Mouse (Mus musculus): ENCODE measurements around the gene Cmtm6. TPM values are rescaled to one million over a fixed set of nuclear protein-coding genes. Genes with fewer than 3 reads are reported as not detected.

Gene Cmtm6
- polyA plus RNA-seq, 1 experiment from 2014 or later: 15.0 TPM

- no peaks in the 10 kb centered on the region for H3K4me1 ChIP-seq (ENCODE audit: control insufficient read depth, insufficient read depth, low read length)
- no peaks in the 10 kb centered on the region for H3K9me3 ChIP-seq (ENCODE audit: control insufficient read depth, low read length)
- H3K27me3 ChIP-seq (ENCODE audit: control insufficient read depth, insufficient read depth, low read length): no peaks in the 10 kb centered on the region
- 94% methylated on average over 9 of the region's 9 CpGs for WGBS
- no peak overlapping the region for H3K27ac ChIP-seq (ENCODE audit: low read depth, low read length)
- H3K4me3 ChIP-seq (ENCODE audit: low read depth, low read length): no peak overlapping the region
- H3K4me2 ChIP-seq (ENCODE audit: low read depth, low read length): no peak overlapping the region
- no peaks in the 10 kb centered on the region; the same call in 1 of the 2 replicates for H3K36me3 ChIP-seq (ENCODE audit: control insufficient read depth, insufficient read depth, low read length)
- ATAC-seq (ENCODE audit: low read depth): no peak
- no peak overlapping the region for H3K9ac ChIP-seq (replicated peaks; ENCODE audit: low read depth, low read length)
Observed at GRCm38 (mm10) chr9:114740336-114740735, 9.4 kb downstream of the Cmtm6 start.

DNA sequence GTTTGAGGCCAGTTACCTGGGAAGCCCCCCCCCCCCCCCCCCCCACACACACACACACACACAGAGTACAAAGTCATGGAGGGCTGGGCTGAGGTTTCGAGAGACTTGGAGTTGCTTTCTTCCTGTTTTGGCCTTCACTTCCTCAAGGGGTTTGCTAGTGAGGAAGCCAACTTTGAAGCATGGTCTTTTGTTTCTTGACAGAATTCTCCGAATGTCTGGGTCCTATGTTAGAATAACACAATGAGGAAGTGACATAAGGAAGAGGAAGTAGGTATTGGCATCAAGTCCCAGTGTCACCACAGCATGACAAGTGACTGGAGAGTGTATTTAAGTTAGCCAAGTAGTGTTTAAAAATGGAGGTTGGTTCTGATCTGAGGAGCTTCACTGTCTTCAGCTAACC lies 11.8 kb downstream of the Cmtm6 start:
- H3K27me3 ChIP-seq (ENCODE audit: control insufficient read depth, insufficient read depth, low read length): no peaks in the 10 kb centered on the region
- no peak overlapping the region for H3K4me3 ChIP-seq (ENCODE audit: low read depth, low read length)
- no peaks in the 10 kb centered on the region for H3K9me3 ChIP-seq (ENCODE audit: control insufficient read depth, low read length)
- ATAC-seq (ENCODE audit: low read depth): no peak
- no peak overlapping the region for H3K27ac ChIP-seq (ENCODE audit: low read depth, low read length)
- no peak overlapping the region for H3K9ac ChIP-seq (replicated peaks; ENCODE audit: low read depth, low read length)
- H3K36me3 ChIP-seq (ENCODE audit: control insufficient read depth, insufficient read depth, low read length): no peaks in the 10 kb centered on the region; the same call in 1 of the 2 replicates
- WGBS: 87% methylated on average over 2 of the region's 2 CpGs
- no peak overlapping the region for H3K4me2 ChIP-seq (ENCODE audit: low read depth, low read length)
- no peaks in the 10 kb centered on the region for H3K4me1 ChIP-seq (ENCODE audit: control insufficient read depth, insufficient read depth, low read length)

- H3K27me3 ChIP-seq (ENCODE audit: control insufficient read depth, insufficient read depth, low read length): no peaks in the 10 kb centered on the region
Observed at GRCm38 (mm10) chr9:114745163-114745562, 14.2 kb downstream of the Cmtm6 start.

DNA sequence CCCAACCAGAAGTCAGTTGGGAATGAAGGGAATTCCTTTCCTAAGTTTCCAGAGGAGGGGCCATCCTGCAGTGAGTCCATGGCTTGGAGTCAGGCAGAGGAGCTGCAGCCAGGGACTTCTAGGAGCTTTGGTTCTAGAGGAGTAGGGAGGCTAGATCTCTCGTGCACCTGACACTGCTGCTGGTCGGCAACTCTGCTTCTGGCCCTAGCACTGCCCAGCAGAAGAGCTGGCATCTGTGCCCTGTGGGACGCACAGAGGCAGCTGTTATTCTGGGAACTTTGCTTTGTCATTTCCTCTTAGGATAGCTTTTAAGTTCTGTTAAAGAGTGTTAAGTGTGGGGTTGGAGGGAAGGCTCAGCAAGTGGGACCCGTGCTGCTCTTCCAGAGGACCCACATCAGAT lies 14.7 kb downstream of the Cmtm6 start:
- H3K4me2 ChIP-seq (ENCODE audit: low read depth, low read length): no peak overlapping the region
- 86% methylated on average over 4 of the region's 4 CpGs for WGBS
- no peaks in the 10 kb centered on the region; the same call in 1 of the 2 replicates for H3K36me3 ChIP-seq (ENCODE audit: control insufficient read depth, insufficient read depth, low read length)
- H3K27me3 ChIP-seq (ENCODE audit: control insufficient read depth, insufficient read depth, low read length): no peaks in the 10 kb centered on the region
- H3K27ac ChIP-seq (ENCODE audit: low read depth, low read length): no peak overlapping the region
- no peak overlapping the region for H3K9ac ChIP-seq (replicated peaks; ENCODE audit: low read depth, low read length)
- H3K9me3 ChIP-seq (ENCODE audit: control insufficient read depth, low read length): no peaks in the 10 kb centered on the region
- no peak for ATAC-seq (ENCODE audit: low read depth)
- no peak overlapping the region for H3K4me3 ChIP-seq (ENCODE audit: low read depth, low read length)
- H3K4me1 ChIP-seq (ENCODE audit: control insufficient read depth, insufficient read depth, low read length): no peaks in the 10 kb centered on the region

More at GRCm38 (mm10) chr9:114745163-114745562, 14.2 kb downstream of the Cmtm6 start:
- H3K27ac ChIP-seq (ENCODE audit: low read depth, low read length): no peak overlapping the region
- no peak for ATAC-seq (ENCODE audit: low read depth)
- no peaks in the 10 kb centered on the region for H3K4me1 ChIP-seq (ENCODE audit: control insufficient read depth, insufficient read depth, low read length)
- no peaks in the 10 kb centered on the region; the same call in 1 of the 2 replicates for H3K36me3 ChIP-seq (ENCODE audit: control insufficient read depth, insufficient read depth, low read length)
- no peak overlapping the region for H3K4me2 ChIP-seq (ENCODE audit: low read depth, low read length)
- H3K9me3 ChIP-seq (ENCODE audit: control insufficient read depth, low read length): no peaks in the 10 kb centered on the region
- 87% methylated on average over 4 of the region's 4 CpGs for WGBS
- no peak overlapping the region for H3K4me3 ChIP-seq (ENCODE audit: low read depth, low read length)
- no peak overlapping the region for H3K9ac ChIP-seq (replicated peaks; ENCODE audit: low read depth, low read length)

DNA sequence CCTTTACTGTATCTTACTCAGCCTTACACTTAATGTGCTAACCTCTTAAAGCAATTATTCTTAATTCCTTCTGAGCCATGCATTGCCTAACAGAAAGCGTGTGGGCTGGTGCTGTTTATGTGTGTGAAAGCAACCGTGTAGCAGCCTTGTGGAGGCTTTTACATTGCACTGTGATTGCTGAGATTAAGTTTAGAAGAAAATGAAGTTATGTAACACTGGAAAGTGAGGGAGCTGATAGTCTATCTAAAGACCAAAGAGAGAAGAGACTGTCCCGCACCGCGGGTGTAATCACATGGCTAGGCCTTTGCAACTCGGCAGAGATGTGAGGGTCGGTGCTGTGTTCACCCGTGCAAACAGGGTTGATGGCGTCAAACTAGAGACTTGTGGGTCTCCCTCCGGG lies 16.1 kb downstream of the Cmtm6 start:
- H3K36me3 ChIP-seq (ENCODE audit: control insufficient read depth, insufficient read depth, low read length): no peaks in the 10 kb centered on the region; the same call in 1 of the 2 replicates
- ATAC-seq (ENCODE audit: low read depth): no peak
- no peaks in the 10 kb centered on the region; the same call in 1 of the 2 replicates for H3K4me1 ChIP-seq (ENCODE audit: control insufficient read depth, insufficient read depth, low read length)
- no peak overlapping the region for H3K4me2 ChIP-seq (ENCODE audit: low read depth, low read length)
- no peak overlapping the region for H3K27ac ChIP-seq (ENCODE audit: low read depth, low read length)
- H3K9ac ChIP-seq (replicated peaks; ENCODE audit: low read depth, low read length): no peak overlapping the region
- H3K27me3 ChIP-seq (ENCODE audit: control insufficient read depth, insufficient read depth, low read length): no peaks in the 10 kb centered on the region
- H3K9me3 ChIP-seq (ENCODE audit: control insufficient read depth, low read length): no peaks in the 10 kb centered on the region
- 82% methylated on average over 10 of the region's 10 CpGs for WGBS
- no peak overlapping the region for H3K4me3 ChIP-seq (ENCODE audit: low read depth, low read length)

DNA sequence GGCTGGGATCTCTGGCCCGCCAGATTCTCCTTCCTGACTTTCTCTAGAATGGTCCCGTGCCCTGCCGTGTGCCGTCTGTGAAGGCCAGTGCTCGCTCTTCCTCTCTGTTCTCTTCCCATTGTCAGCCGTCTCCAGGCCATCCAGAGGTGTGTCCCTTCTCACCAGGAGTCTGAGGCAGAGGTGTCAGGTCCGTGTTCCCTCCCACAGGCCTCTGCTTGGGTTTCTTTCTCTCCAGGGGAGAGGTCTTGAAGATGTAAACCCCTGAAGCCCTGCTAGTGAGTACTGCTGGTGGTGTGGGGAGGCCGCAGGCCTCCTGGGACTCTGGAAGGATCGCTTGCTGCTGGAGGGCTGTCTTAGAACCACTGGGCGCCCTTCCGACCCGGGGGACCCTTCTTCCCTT lies 16.6 kb downstream of the Cmtm6 start:
- Histone ChIP-seq H3K9ac (replicated peaks; ENCODE audit: low read depth, low read length) (no peak overlapping the region), H3K4me3 (ENCODE audit: low read depth, low read length) (no peak overlapping the region), H3K4me2 (ENCODE audit: low read depth, low read length) (no peak overlapping the region), H3K27me3 (ENCODE audit: control insufficient read depth, insufficient read depth, low read length) (no peaks in the 10 kb centered on the region), H3K4me1 (ENCODE audit: control insufficient read depth, insufficient read depth, low read length) (peaks cover 3% of the 10 kb centered on the region; the same call in 1 of the 2 replicates), H3K9me3 (ENCODE audit: control insufficient read depth, low read length) (no peaks in the 10 kb centered on the region), H3K27ac (ENCODE audit: low read depth, low read length) (no peak overlapping the region), H3K36me3 (ENCODE audit: control insufficient read depth, insufficient read depth, low read length) (no peaks in the 10 kb centered on the region; the same call in 1 of the 2 replicates)
- 86% methylated on average over 12 of the region's 12 CpGs for WGBS
- no peak for ATAC-seq (ENCODE audit: low read depth)

- H3K9ac ChIP-seq (replicated peaks; ENCODE audit: low read depth, low read length): no peak overlapping the region
- H3K9me3 ChIP-seq (ENCODE audit: control insufficient read depth, low read length): no peaks in the 10 kb centered on the region
- no peak overlapping the region for H3K27ac ChIP-seq (ENCODE audit: low read depth, low read length)
- no peak overlapping the region for H3K4me3 ChIP-seq (ENCODE audit: low read depth, low read length)
- H3K27me3 ChIP-seq (ENCODE audit: control insufficient read depth, insufficient read depth, low read length): no peaks in the 10 kb centered on the region
- H3K4me2 ChIP-seq (ENCODE audit: low read depth, low read length): no peak overlapping the region
- H3K36me3 ChIP-seq (ENCODE audit: control insufficient read depth, insufficient read depth, low read length): no peaks in the 10 kb centered on the region; the same call in 1 of the 2 replicates
- WGBS: 76% methylated on average over 3 of the region's 3 CpGs
- no peak for ATAC-seq (ENCODE audit: low read depth)
- H3K4me1 ChIP-seq (ENCODE audit: control insufficient read depth, insufficient read depth, low read length): peaks cover 3% of the 10 kb centered on the region; the same call in 1 of the 2 replicates
Observed at GRCm38 (mm10) chr9:114751582-114751981, 20.7 kb downstream of the Cmtm6 start.

GRCm38 (mm10) chr9:114752311-114752710 lies 21.4 kb downstream of the Cmtm6 start:
- Histone ChIP-seq H3K4me3 (ENCODE audit: low read depth, low read length) (no peak overlapping the region), H3K9ac (replicated peaks; ENCODE audit: low read depth, low read length) (no peak overlapping the region), H3K27ac (ENCODE audit: low read depth, low read length) (peak overlapping the region; percentile 57; the same call in 1 of the 2 replicates), H3K4me2 (ENCODE audit: low read depth, low read length) (peak overlapping the region; percentile 59), H3K27me3 (ENCODE audit: control insufficient read depth, insufficient read depth, low read length) (no peaks in the 10 kb centered on the region), H3K4me1 (ENCODE audit: control insufficient read depth, insufficient read depth, low read length) (peaks cover 3% of the 10 kb centered on the region; the same call in 1 of the 2 replicates), H3K9me3 (ENCODE audit: control insufficient read depth, low read length) (no peaks in the 10 kb centered on the region), H3K36me3 (ENCODE audit: control insufficient read depth, insufficient read depth, low read length) (no peaks in the 10 kb centered on the region; the same call in 1 of the 2 replicates)
- WGBS: 78% methylated on average over 9 of the region's 9 CpGs
- ATAC-seq (ENCODE audit: low read depth): no peak

GRCm38 (mm10) chr9:114752863-114753484 lies 22.1 kb downstream of the Cmtm6 start:
- H3K27me3 ChIP-seq (ENCODE audit: control insufficient read depth, insufficient read depth, low read length): no peaks in the 10 kb centered on the region
- peak overlapping the region; percentile 35 for H3K4me3 ChIP-seq (ENCODE audit: low read depth, low read length)
- H3K9me3 ChIP-seq (ENCODE audit: control insufficient read depth, low read length): no peaks in the 10 kb centered on the region
- WGBS: 4% methylated on average over 35 of the region's 36 CpGs
- H3K27ac ChIP-seq (ENCODE audit: low read depth, low read length): peak overlapping the region; percentile 57; the same call in 1 of the 2 replicates
- peaks cover 3% of the 10 kb centered on the region; the same call in 1 of the 2 replicates for H3K4me1 ChIP-seq (ENCODE audit: control insufficient read depth, insufficient read depth, low read length)
- H3K9ac ChIP-seq (replicated peaks; ENCODE audit: low read depth, low read length): peak overlapping the region; percentile 50
- no peaks in the 10 kb centered on the region; the same call in 1 of the 2 replicates for H3K36me3 ChIP-seq (ENCODE audit: control insufficient read depth, insufficient read depth, low read length)
- peak overlapping the region; percentile 59 for H3K4me2 ChIP-seq (ENCODE audit: low read depth, low read length)
- ATAC-seq (ENCODE audit: low read depth): peak; percentile 93
